Mouse (Mus musculus): ENCODE data around the gene Tnpo3. TPM values are rescaled to one million over a fixed set of nuclear protein-coding genes. Genes with fewer than 3 reads are reported as not detected.
"Not testable (repeated sequence)": the region's sequence is repeated elsewhere in the genome, so short reads cannot be mapped to it uniquely, and the experiment has no call there.

Gene Tnpo3
- polyA plus RNA-seq, 2 experiments from 2014 or later, result 67.1 to 70.6 TPM

DNA sequence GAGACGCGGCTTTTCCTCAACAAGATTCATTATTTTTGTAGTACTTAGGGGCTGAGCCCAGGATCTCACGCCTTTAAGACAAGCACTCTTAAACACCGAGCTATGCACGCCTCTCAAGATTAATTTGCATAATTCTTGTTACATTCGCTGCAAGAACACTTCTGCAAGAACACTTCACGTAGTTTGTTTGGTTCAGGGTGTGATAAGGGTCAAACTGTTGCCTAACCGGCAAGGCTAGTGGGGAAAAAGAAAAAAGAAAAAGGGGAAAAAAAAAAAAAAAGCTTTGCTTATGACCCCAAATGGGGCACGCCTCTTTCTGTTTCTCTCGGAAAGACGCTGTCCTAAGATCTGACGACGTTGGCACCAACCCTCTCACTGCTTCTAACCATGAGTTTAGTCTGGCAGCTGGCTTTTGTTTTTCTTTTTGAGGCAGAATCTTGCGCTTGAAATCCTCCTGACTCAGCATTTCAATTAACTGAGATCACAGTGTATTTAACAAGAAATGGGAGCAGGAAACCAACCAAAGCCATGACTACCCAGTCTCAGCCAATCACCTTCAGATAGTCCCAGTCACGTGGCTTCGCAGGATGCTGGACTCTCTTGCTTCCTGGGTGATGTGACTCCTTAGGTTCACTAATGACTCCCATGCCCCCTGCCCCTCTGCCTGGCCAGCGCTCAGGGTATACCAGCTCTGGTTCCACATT, 11.3 kb upstream of the Tnpo3 start:
- no peak for ATAC-seq

DNA sequence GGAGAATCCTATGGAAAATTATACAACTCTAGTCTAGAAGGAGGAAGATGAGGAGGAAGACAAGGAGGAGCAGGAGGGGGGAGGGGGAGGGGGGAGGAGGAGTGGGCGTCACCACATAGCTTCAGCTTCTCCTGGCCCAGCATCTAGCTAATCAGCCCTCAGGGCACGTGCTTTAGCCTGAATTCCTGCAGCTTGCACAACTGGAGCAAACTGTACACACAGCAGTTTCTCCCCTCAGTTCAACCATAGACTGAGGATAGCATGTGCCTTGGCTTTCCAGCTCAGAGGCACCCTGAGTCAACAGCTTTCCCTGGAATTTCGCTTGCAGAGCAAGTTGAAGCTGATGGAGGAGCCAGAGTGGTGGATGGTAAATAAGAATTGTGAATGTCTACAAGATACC, 10.5 kb upstream of the Tnpo3 start:
- ATAC-seq, result no peak

DNA sequence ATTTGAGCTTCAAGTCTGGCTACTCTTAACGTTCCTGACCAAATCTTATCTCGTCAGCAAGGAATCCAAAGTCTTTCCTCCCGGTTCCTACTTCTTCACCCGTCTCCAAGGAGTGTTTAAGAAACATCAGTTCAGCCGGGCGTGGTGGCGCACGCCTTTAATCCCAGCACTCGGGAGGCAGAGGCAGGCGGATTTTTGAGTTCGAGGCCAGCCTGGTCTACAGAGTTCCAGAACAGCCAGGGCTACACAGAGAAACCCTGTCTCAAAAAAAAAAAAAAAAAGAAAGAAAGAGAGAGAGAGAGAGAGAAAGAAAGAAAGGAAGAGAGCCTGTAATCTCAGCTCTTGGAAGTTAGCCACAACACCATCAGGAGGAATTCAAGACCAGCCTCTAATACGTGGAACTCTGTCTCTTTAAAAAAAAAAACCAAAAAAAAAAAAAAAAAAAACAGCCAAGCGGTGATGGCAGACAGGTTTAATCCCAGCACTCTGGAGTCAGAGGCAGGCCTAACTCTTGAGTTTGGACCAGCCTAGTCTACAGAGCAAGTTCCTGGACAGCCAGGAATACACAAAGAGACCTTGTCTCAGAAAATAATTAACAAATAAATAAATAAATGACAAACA, 443 bp upstream of the Tnpo3 start:
- not testable (repeated sequence) for ATAC-seq

DNA sequence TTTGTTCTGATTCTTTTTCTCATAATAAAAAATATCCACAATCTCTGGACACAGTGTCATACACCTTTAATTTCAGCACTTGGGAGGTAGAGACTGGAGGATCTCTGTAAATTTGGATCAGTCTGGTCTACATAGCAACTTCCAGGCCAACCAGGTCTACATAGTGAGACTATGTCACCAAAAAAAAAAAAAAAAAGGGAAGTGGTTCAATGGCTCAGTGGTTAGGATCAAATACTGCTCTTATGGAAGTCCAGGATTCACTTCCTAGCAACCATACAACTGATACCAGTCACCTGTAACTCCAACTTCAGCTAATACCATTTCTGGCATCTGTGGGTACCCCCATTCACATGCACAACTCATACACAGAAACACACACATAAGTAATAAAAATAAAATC, 9.5 kb downstream of the Tnpo3 start:
- no peak for ATAC-seq

DNA sequence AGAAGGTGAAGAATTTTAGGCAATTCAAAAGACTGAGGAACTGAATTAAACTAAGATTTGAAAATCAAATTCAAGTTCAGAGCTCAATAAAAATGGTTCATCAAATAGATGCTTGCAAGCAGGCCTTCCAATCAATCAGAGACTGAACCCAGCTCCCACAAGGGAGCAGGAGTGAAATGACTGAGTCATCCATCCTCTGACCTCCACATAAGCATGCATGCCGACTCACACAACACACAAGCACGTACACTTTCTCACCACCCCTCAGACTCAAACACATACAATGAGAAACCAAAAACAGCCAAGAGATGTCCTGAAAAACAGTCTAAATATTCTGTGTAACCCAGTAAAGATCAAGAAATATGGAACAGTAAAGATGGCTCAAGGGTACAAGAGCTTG, 14.0 kb downstream of the Tnpo3 start:
- ATAC-seq, result no peak

DNA sequence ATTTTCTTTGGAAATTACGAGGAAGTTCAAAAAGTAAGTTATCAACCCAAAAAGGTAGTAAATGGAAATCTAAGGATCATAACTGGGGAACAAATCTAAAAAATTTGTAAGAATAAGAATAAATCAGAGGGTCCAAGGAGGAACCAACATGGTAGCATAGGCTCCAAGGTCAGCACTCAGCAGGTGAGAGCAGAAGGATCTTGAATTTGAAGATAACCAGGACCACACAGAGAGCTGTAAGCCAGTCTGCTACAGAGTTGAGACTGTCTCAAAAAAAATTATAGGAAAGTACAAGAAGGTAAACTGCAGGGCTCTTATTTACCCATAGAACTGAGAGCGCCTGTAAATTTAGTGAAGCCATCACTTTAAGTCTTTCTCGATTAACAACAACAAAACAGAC, 28.5 kb downstream of the Tnpo3 start:
- ATAC-seq, result no peak

DNA sequence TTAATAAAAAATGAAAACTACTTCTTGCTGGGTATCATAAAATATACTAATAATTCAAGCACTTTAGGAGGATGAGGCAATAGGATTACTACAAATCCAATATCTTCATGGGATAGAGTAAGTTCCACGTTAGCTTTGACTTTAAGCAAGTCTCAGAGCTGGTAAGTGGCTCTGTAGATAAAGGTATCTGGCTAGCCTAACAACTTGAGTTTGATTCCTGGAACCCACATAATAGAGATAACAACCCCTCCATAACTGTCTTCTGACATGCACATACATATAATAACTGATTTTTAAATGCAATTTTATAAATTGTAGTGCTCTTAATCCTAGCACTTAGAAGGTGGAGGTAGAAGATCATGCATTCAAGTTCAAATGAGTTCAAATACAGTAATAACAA, 28.9 kb downstream of the Tnpo3 start:
- ATAC-seq, result no peak

DNA sequence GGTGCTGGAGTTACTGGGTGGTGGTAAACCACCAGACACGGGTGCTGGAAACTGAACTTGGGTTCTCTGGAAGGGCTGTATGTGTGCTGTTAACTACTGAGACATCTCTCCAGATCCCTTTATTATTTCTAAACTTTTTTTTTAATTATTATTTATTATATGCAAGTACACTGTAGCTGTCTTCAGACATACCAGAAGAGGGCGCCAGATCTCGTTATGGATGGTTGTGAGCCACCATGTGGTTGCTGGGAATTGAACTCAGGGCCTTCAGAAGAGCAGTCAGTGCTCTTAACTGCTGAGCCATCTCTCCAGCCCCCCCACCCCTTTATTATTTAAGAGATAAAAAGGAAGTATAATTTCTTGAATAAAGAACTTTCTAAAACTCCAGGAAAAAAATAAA, 33.3 kb downstream of the Tnpo3 start:
- ATAC-seq, result not testable (repeated sequence)

DNA sequence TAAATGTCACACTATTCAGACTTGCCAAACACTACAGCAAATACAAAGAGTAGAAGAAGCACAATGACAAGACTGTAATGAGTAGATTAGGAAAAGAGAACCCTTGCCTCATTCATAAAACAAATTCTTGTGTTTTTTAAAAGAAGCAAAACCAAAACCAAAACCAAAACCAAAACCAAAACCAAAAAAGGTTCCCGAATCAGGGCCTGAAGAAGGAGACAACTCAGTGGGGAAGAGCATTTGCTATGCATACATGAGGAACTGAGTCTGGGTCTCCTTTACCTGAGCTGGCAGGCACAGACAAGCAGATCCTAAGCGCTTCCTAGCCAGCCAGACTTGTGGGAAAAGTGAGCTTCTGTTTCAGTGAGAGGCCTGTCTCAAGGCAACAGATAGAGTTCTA, 52.6 kb downstream of the Tnpo3 start:
- peak; percentile 54 for ATAC-seq

DNA sequence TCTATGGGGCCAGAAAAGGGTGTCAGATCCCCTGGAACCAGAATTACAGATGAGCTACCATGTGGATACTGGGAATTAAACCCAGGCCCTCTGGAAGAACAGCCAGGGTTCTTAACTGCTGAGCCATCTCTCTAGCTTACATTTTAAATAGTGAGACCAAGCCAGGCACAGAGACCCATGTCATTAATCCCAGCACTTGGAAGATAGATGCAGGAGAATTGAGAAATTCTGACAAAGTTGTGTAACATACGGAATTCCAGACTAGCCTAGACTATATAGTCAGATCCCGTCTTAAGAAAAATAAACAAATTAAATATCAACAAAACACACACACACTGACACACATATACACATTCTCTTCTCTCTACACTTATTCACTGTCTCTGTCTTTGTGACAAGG, 57.2 kb downstream of the Tnpo3 start:
- ATAC-seq, result no peak

DNA sequence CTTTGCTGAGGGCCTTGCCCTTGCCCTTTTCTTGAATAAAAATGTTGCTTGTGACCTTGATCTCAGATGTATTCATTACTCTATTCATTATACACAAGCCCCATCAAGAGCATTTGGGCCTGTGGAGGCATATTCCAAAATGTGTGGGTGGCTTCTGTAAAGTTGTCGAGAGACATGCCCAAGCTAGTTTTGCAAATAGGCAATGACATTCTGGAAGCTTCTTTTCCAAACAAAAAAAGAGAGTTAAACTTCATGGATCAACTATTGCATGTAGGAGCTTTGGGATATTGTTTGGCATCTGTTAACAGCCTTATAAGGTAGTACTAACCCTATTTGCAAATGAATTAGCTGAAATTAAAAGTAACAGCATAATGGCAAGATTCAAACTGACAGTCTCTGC, 61.6 kb downstream of the Tnpo3 start:
- ATAC-seq, result no peak

DNA sequence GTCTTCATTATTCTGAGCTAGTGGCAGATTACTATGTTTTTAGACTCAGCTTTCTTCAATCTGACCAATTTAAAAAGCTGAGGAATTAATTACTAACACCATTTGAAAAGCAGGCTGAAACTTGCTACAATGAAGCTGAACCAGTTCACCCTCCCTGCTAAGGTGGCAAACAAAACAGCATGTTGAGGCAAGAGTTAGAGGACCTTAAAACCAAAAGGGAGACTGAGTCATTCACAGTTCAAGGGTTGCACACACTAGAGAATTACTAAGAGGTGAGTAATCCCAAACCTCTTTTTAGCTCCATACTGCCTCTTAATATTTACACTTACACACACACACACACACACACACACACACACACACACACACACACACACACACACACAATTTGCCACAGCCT, 62.1 kb downstream of the Tnpo3 start:
- ATAC-seq, result no peak

DNA sequence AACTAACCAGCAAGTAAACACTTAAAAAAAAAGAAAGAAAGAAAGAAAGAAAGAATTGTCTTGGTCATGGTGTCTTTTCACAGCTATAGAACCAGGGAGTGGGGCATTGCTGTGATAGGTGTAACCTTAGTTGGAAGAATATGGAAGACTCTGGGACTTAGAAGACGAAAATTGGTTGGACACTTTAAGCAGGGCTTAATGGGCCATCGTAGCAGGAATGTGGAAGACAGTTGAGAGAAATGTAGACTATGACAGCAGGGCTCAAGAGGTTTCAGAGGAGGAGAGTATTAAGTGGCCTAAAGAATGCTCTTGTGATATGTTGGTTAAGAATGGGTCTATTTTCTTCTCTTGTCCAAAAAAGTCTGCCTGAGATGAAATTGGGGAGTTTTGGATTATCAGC, 64.1 kb downstream of the Tnpo3 start:
- ATAC-seq, result no peak

DNA sequence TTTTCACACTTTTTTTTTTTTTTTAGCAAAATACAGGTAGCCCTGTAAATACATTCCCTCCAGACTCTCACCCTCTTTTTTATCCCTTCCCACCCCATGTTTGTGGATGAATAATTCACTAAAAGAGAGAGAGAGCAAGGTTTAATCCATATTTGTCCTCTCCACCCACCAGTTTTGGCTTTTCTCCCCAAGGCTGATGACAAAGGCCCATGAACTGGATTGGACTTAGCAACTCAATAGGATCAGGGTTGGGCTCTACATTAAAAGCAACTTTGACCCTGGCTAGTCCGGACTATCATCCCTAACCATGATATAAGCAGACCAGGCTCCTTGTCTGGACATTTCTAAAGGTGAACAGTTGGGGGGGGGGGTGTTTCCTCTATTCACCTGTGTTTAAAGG, 68.7 kb downstream of the Tnpo3 start:
- no peak for ATAC-seq

DNA sequence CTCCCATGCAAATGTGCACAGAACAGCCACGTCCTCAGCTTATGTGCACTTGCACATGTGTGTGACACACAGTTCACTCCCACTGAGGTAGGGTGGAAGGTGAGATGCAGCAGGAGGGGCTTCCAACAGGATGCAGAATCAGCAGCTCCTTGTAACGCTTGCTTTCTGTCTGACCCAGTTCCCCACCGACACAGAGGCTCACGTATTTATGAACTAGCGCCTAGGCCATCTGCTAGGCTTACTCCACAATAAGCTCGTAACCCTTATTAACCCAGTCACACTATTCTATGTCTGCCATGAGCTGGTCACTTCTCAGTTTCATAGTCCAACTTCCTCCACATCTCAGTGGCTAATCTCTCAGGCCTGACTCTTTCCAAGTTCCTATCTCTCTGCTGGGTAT, 69.5 kb downstream of the Tnpo3 start:
- no peak for ATAC-seq

DNA sequence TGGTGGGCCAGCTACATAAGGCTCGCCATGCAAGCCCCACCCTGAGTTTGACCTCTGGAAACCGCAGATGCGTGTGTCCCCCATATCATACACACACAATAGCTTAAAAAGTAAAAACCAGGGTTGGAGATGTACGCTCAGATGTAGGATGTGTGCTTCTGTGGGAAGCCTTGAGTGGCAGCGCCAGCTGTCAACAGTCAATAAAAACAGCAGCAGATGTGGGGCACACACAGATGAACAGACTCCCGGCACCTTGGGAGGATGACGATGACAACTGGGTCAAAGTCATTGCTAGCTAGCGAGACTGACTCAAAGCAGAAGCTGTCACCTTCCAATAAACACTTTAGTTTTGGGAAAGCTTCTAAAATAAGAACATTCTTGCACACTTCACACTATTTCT, 70.2 kb downstream of the Tnpo3 start:
- no peak for ATAC-seq

DNA sequence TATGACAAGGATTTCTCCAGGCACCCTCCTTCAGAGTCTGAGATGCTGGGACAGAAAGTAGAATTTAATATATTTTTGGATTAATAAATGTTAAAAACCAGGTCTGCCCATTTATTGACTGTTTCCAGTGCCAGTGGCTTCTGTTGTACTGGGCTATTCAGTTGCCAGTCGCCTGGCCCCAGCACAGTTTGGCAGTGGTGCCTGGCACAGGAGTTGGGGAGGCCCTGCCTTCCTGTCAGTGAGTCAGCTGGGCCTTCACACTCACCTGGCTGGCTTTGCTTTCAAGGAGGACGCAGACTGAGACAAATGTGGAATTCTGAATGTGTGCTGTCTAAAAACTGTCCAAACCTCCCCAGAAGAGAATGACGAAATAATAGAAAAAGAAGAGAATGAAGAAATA, 72.5 kb downstream of the Tnpo3 start:
- no peak for ATAC-seq

DNA sequence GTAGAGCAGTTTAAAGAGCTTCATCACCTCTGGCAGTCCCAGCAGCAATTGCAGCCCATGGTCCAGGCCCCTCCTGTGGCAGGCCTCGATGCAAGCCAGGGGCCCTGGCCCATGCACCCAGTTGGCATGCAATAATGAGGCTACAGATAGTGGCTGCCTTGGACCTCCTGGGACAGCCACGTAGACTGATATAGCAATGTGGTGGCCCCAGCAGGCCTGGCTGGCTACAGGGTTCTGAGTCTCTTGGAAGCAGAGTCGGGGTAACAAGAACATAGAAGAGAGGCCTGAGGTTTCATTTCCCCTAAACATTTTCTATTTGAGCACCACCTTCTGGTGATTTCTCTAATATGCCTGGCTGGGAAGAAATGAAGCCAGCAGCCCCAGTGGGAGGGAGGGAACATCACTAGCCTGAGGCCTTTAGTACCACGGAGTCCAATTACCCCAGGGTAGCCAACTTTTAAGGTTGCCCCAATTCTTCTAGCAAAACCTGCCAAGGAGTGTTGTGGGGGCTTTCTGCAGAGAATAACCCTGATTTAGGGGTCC, 73.0 kb downstream of the Tnpo3 start:
- ATAC-seq, result no peak

DNA sequence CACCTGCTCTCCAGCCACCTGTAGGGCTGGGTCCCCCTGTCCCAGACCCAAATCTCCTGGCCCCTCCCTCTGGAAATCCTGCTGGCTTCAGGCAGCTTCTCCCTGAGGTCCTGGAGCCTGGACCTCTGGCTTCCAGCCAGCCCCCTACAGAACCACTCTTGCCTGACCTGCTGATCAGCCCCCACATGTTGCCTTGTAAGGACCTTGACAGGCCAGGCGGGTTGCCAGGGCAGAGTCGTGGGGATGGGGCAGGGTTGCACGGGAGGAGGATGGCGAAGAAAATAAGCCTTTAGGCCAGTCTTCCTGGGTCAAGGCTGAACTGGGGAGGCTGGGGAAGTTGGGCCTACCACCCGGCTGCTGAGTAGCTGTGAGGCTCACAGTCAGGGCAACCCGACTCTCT, 74.4 kb downstream of the Tnpo3 start:
- ATAC-seq, result no peak

DNA sequence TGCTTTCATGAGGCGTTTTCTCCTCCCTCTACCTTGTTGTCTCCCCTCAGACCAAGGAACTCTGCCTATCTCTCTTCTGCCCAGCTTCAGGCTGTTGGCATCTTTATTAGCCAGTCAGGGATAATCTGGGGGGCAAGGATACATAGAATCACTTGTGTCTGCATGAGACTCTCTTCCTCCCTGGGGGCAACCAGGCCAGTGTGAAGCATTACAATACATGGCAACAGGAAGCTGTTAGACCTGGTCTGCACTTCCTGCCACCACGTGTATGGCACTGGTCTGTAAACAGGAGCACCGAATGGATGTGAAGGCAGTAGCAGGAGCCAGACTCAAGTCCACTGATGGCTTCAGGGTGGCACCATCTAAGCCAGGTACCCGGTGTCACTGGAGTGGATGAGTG, 79.6 kb downstream of the Tnpo3 start:
- ATAC-seq, result no peak

DNA sequence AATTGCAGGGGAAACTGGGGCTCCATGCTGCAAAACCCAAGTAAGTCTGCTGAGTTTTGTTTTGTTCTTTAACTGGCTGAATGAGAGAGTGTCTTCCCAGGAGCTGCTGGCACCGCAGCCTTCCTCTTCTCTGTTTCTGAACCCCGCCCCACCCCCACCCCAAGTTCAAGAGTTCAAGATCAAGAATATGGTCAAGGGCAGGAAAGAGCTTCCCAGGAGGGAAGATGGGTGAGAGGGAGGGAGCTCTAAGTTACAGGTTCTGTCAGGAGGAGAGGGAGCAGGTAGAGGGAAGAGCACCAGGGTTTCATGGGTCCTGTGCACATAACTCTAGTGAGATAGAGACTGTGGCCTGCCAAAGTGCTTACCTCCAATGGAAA, 80.3 kb downstream of the Tnpo3 start:
- no peak for ATAC-seq

DNA sequence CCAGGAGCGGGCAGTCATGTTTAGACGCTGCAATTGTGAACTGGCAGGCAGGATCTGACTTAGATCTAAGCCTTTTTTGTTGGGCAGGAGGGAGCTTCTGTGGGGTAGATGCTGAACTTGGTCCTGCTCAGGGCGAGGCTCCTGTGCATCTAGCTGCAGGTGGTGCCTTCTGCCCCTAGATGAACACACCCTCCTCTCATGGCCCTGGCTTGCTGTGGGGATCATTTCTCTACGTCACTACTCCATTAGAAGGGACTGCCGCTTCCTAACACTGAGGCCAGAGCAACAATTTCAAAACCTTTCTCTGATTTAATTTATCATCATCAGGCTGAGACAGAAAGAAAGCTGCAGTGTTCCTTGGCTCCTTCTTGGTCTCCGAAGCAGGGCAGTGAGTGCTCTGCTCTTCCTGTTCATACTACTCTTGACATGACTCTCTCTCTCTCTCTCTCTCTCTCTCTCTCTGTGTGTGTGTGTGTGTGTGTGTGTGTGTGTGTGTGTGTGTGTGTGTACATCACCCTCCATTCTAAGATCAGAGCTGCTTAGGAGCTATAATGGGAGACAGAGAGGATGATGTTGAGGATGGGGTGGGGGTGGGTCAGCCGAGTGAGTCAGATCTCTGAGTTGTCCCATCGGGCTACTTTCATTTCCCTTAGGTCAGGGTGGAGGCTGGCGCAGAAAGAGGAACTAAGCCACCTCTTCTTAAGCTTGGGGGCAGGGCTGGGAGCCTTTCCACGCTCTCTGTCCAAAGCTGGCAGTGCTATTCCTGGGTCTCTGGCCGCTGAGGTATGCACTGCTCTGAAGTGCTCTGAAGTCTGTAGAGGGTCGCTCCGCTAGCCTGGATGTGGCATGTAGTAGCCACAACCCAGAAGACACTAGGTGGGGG, 80.9 kb downstream of the Tnpo3 start:
- ATAC-seq, result peak; percentile 36

DNA sequence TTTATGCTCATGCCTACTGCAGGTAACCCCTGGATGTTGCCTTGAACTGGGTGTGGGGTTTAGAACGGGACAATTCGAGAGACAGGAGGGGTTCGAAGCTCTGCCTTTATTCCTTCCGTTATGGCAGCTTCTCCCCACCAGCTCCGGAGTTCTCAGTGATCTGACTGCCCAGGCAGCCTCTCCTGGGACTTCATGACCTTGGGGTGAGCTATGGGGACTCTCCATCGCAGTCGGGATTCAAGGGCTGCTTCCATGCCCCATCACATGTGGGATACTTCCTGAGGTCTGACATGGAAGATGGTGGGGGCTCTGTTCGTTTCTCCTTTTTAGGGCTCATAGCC, 81.6 kb downstream of the Tnpo3 start:
- no peak for ATAC-seq
